Mouse (Mus musculus): ENCODE results near the gene 2210408I21Rik.

2210408I21Rik gene

DNA sequence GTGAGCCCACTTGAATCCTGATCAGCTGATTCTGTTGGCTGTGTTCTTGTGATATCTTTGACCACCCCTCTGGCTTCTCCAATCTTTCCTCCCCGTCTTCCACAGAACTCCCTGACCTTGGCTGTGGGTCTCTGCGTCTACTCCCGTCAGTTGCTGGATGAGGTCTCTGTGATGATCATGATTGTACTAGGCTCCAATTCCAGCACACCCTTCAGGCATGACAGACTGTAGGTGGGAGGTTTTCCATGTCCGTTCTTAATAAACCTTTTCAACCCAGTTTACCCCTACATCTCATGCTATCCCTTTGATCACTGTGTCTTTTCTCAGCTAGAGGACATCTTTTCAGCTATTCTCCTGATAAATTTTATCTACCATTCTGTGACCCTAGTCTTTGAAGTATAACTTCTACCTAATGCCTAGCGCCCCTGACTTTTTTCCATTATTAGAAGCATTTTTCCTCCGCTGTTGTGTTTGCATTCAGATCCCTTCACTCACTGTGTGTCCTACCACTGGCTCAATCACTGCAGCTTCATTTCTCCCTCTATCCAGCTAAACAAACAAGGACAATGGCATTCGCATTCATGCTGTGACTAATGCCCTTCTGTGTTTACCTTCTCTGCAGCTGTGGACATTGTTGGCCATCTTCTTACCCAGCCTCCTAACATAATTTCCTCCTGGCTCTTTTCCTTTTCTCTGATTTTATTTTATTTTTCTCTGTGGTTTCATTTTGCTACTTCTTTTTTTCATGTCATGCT lies 143.5 kb downstream of the 2210408I21Rik start:
- DNase-seq = no peak

DNA sequence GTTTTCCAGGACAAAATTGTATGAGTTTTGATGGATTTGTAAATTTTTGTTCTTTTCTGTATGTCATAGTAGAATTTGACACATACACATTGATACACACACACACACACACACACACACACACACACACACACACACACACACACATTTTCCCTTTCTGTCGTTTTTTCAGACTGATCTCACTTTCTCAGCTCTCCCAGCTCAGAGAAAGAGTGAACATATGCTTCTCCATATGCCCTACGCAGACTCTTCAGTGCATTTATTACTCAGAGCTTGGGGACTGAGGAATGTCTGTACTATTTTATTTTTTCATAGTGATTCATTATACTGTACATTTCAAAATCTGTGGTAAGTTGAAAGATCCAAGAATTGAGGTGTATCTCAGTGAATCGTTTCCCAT lies 160.2 kb downstream of the 2210408I21Rik start:
- peak; percentile 12 for DNase-seq

DNA sequence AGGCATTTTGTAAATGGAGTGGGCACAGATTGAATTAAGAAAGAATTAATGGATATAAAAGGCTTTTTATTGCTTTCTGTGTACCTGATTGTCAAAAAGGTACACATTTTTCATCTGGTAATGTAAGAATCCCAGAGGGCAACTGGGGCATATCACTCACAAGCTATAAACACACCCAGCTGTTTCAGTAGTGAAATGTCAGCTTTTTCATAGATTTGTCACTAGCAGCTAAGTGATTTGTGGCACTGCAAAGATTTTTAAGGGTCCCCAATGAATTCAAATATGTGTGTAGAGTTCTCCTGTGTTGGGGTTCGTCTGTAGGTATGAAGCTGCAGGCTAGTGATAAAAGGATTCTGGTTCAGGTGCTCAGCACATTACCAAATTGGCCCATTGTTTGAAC lies 188.8 kb downstream of the 2210408I21Rik start:
- DNase-seq = no peak

DNA sequence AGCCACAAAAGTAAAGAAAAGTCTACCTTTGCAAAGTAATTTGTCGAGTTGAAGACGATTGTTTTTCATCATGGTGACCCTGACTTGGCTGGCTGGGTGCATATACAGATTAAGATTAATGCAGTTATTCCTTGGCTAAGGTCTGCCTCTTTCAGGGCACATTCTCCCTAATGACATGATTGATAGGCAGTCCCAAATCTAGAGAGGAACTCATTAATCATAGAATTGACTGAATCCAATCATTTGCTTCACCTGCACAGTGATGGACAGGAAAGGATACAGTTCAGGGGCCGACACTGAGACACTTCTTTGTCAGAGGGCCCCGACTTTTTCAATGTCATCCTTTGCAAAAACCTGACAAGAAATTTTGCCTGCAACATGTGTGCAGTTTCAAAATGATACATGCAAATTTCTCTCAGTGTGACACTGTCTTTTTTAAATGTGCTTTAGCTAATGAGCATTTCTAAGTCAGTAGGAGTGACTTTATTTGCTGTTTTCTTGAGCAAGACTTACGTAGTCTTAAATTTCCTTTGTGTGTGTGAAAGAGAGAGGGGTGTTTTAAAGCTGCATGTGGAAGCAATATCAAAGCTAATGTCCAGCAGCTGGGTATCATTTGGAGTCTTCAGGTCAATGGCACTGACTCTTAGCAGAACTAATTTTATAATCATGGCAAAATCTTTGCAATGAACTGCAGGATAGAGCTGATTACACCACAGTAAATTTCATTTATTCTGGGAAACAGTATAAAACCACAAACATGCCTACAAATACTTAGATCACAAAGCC lies 191.0 kb downstream of the 2210408I21Rik start:
- no peak for DNase-seq

DNA sequence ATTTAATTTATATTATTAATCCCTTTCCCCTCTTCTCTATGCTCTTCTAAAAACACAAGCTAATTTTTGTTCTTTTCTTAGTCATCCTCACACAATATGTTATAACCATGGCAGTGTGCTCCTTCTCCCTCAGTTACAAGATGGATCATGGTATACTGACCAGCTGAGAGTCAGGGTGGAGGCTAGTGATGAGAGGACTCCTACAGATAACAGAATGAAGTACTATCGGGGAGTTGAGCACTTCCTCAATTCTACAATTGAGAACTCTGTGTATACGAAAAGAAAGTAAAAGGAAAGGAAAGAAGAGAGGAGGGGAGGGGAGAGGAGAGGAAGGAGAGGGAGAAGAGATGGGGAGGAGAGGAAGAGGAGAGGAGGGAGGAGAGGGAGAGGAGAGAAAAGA lies 206.8 kb downstream of the 2210408I21Rik start:
- no peak for DNase-seq

DNA sequence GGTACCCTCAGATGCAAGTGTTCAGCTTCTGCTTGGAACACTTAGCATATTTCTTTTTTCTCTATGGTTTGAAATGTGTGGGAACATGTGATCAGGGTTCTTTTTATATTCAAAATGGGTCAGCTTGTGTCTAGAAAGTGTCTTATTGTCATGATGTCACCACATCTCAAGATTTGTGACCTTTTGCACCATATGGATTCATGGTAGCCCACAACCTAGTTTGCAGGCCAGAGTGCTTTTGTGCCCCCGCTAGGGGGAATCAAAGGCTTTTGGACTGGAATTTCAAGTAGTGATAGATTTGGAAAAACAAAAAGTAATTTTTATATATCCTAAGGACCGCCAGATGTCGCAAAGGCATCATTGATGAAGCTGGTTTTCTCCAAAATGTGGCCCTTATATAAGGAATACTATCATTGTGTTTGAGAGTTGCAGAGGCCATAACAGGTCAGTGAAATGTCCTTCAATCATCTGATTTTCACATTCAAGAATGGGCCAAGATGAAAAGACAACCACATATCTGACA lies 250.2 kb downstream of the 2210408I21Rik start:
- no peak for DNase-seq

DNA sequence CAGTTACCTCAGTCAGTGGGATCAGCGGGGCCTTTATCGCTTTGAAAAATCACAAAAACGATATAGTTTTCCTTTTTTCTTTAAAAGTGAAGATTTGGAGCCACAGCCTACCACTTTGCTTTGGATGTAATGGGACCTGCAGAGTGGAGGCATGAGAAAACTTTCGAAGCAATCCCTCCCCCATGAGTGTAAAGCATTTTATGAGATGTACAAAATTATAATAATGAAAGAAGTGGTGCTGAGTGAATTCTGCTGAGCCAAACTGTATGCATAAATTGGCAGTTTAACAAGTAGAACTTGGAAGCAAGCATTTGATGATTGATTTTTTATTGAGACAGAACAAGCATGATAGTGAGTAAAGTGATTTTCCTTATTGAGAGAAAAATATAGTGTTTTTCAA lies 250.7 kb downstream of the 2210408I21Rik start:
- no peak for DNase-seq

DNA sequence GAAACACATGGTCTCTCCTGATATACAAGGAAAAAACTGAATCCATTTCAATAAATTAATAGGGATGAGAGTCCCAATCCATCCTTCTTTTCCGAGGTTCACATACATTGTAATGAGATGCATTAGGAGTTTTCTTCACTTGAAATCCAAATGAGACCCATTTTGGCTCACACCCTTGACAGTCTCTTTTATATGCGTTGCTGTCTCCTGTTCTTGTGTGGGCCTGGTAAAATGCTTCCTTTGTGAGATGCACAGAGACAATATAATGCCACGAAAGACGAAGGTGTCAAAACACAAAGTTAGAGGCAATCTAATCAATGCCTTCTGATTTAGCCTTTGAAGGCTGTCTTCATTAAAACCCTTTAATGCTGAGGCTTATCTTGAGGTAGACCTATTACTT lies 252.8 kb downstream of the 2210408I21Rik start:
- DNase-seq = no peak

DNA sequence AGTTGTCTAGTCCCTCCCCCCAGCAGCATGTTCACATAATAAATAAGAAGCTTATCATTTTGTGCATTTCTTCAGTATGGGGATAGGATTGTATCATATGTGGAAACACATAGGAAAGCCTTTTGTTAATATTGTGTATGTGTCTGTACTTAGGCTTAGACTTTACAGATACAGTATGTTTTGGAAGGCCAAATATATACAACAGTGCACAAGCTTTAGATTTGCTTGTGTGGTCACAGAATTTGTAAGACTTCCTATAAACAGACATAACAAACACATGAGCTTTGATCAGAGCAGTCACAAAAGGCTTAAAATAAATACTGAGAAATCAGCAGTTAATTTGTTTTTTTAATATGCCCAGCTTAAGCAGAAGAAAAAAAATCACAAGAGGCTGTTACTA lies 253.9 kb downstream of the 2210408I21Rik start:
- no peak for DNase-seq

DNA sequence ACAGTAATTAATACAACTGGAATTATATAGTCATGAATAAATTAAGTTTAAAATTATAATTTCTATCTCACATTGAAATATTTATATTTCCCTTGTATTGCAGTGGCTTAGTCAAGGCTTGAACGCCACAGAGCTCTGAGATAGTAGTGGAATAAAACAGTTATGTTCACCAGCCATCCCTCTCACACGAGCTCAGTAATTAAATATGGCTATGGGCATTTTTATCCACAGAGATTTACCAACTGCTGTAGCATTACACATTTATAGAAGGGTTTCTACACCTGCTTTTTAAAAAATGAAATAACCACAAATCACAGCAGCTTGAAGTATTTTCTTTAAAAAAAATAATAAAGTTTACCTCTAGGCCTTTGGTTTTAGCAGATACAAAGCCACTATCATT lies 261.0 kb downstream of the 2210408I21Rik start:
- no peak for DNase-seq

DNA sequence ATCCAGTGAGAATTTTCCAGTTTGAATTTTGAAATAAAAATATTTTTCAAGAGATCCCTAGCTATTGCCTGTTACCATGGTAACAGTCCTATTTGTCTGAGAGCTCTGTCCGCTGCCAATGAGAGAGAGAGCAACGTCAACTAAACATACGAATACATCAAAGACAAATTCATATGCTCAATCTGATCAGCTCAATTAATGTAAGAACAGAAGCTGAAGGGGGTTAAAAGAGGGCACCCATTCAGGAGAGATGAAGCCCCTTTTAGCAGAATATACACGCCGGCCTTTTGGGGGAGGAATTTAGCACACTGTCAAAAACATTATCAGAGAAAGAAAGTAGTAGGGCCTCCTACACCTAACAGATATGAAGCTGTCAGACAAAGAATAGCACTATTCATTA lies 261.6 kb downstream of the 2210408I21Rik start:
- DNase-seq = peak; percentile 13

DNA sequence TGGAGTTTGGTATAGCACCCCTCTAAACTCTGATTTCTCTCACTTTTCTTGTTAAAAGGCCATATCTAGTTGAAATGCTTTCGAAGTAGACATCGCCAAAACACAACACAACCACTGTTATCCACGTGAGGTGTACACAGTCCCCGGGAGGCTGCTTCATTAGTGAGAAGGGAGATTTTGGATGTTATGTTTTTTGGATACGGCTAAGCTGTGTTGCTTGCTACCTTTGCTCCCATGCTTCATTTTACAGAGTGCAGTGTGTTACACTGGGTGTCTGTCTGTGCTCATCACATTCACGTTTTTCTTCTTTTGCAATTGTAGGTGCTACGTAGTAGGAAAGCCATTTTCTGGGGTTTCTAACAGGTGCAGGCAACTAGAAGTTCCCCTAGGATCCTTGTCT lies 262.3 kb downstream of the 2210408I21Rik start:
- peak; percentile 13 for DNase-seq

DNA sequence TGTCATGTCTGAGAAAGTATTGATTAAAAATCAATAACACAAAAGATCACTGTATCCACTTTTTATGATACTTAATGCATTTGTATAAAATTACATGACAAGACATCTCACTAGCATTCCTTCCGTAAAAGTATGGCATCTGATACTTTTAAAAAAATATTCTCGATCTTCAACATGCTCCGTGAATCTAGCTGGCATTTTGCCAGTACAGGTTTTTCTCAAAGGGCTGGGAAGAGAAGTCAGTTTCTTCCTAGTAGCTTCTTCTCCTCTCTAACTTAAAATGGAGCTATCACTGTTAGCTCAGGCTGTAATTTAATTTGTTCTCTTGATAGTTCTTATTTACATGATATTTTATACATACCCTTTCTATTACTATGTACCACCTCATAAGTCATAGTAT lies 263.1 kb downstream of the 2210408I21Rik start:
- no peak for DNase-seq

DNA sequence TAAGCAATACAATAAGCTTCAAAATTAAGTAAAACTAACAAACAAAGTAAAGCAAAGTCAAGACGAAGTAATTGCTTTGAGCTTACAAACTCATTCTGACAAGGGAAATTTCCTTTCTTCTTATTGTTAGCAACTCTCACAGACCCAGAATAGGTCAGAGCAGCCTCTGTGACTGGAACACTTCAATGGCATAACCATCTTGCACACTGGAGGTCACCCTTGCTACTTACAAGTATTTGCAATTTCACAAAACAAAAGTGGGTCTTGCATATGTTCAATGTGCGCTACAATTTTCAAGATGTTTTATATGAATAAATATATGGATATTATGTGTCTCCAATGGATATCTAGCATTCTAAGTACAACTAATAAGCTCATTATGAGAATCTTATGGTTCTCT lies 265.4 kb downstream of the 2210408I21Rik start:
- DNase-seq = no peak

DNA sequence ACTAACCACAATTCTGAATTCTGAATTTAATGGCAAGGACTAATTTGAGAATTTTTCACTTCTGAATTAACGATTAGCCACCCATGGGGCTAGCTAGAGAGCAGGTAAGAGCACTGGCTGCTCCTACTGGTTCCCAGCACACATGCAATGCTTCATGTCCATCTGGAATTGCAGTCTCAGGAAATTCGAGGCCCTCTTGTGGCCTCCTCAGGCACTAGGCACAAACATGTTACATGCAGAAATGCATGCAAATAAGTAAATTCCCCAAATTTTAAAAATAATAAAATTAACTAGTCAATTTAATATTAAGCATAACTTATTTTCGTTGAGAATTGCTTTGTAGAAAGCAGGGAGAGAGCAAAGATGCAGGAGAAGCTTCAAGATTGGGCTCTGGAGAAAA lies 273.2 kb downstream of the 2210408I21Rik start:
- no peak for DNase-seq

DNA sequence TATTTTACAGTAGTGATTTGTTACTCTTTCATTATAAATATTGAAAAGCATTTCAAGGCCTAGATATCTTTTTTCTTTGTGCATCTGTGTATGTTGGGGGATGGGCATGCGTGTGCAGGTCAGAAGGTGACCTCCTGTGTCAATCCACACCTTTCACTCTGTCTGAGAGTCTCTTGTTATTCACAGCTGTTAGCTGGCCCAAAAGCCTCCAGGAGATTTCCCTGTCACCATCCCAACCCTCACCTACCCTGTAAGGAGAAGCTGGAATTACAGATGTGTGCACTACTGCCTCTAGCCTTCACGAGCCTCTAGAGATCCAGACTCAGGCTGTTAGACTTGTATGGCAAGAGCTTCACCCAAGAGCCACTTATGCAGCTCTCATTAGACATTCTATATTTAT lies 274.5 kb downstream of the 2210408I21Rik start:
- DNase-seq = no peak

DNA sequence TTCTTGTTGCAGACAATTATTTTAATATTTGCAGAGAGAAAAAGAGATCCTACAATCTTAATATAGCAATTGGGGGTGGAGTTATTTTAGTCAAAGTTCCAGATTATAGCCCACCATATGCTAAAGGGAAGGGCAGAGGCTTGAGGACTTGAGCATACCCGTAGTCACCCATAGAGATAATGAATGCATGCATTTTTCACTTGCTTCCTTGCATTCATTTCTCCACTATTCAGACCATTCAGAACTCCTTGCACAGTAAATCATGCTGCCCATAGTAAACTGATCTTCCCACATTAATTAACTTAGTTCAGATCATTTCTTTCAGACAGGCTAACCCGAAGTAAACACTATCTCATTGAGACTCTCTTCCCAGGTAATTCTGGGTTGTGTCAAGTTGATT lies 277.5 kb downstream of the 2210408I21Rik start:
- DNase-seq = no peak

DNA sequence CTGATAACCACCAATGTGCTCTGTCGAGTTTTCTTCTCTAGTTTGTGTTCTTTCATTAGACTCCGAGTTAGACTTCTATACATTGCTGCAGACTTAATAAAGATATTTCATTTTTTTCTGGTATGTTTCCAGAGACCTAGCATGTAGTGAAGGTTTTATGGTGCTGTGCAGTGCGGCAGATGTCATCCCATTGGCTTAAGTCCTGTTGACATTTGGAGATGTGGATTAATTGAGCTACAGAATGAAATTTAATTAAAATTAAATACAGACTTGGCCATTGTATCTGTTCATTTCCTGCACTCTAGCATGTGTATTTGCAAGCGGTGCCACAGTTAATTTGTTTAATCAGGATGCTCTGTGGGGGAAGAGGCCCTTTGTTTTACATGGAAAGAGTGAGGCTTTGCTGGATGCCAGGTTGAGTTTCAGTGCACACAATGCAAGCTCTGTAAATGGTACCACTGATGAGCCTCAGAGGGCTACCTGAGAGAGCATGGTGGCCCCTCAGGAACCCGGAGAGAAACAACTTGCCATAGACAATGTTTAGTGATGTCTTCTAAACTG lies 314.7 kb downstream of the 2210408I21Rik start:
- DNase-seq = no peak

DNA sequence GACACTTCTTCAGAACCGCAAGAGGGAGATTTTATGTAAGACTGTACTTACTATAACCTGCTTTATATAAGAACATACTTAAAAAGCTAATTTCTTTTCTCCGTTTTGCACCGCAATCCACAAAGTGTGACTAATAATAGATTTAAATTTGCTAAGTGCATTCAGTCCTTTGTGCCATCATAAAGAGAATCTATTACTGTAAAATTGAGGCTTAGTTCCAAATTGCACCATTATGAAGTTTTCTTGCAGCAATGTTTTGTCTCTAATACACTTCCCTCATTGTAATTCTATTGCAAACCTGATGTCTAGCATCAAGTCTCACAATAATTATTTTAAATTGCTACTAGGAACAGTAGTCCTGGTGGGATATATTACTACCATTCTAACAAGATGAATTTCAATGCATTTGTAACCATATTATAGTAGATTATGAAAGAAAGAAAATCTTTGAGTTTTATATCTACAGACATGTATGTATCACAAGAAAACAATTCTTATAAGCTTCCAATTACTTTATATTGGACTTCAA lies 334.8 kb downstream of the 2210408I21Rik start:
- no peak for DNase-seq

DNA sequence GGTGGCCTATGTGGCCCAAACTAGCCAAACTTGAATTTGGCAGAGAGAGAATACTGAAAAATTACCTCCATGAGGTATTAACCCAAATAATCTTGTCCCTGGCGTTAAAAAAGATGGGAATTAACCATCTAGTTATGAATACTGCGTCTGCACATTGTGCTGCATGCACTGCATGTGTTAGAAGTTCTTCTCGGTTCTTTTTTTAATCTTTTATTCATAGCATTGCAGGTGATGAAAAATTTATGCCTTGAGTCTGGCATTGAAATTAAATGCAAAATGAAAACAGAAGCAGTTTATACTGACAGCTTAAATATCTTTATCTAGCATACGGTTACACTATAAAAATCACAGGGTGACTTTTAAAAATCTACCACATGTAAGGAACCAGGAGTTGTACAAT lies 341.1 kb downstream of the 2210408I21Rik start:
- no peak for DNase-seq

DNA sequence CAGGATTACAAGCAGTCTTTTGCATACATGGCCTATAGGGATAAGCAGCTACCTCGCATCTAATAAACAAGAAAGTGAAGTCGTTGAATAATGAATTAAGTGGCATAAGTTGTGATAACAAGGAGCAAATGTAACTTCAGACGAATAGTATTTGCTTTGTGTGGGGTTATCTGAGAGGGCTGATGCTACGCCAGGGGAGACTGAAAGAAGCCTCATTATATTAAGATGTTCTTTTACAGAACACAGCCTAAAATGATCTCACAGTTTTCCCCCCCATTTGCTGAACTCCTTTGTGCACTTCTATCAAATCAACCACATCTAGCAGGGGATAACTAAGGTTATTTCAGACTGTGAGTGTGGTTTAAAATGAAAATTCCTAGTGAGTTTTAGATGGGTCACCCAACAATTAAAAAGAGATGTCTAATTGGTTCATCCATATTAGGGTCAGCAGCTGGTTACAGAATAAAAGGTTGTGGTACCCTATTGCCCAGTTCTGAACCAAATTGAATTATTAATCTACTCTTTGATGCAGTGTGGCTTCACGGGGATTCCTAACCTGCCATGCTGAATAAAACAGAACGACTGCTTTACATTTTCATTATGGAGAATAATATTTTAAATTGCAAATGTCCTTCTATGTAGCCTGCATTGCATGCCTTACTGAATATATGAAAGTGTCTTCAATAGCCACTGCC lies 343.2 kb downstream of the 2210408I21Rik start:
- DNase-seq = no peak

DNA sequence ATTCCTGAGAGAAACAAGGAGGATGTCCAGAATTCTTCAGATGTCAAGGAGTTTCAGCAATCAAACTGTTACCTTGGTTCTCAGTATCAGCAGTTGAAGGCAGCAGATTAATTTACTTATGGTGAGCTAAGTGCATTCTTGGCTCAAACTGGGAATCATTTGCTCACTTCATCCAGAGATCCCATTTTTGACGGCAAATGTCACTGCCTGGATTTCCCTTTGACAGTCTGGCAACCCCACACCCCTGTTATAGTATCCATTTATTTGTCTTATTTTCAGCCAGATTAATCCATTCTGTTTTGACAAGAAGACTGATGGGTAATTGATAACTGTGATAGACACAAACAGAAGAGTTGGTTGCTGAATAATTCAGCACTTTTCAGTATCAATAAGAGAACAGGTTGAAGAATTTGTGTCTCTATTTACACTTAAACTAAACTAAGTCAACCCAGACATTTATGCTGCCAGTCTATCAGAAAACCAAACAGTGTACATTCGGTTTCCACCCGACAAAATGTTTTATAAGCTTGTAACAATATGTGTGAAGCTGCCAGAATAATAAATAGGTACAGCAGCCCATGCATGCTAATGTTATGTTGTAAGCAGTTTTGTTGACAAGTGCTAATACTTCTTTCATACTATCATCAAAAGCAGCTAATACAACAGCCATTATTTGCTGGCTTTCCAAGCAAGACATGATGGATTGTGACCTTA lies 354.8 kb downstream of the 2210408I21Rik start:
- no peak for DNase-seq
